Mouse (Mus musculus): Measurements from ENCODE around the gene Arl16.
A peak's percentile ranks its signal among the peaks of the same experiment; 100 is the strongest.

Gene Arl16

DNA sequence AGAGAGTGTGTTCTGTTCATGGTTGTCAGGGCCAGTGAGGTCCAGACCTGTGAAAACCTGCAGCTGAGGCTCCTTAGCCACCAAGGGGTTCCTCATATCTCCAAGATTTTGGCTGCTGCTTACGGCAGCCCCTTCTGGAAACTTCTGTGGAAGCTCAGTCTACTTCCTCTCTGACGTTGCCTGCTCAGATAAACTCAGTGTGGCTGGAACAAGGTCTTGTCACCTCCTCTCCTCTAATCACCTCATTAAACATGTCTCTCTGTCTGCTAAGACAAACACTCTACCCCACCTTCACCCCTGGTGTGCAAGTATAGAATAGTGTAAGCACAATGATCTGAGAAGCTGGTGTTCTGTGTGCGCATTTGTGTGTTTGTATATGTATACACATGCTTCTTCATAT lies 21.9 kb downstream of the Arl16 start:
- no peak for DNase-seq (ENCODE audit: low read depth)

DNA sequence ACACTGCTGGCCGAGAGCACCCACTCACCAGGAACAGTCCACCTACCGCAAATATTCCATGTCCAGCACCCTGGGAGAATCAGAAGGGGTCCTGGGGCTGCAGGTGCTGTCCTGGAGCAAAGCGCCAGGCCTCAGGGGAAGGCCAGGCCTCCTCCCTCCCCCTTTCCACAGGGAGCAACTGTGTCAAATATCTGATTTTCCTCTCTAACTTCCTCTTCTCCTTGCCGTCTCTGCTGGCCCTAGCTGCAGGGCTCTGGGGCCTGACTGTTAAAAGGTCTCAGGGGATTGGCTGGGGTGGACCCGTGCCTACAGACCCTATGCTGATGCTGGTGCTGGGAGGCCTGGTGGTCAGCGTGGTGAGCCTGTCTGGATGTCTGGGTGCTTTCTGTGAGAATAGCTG lies 23.3 kb downstream of the Arl16 start:
- DNase-seq (ENCODE audit: low read depth), result no peak

DNA sequence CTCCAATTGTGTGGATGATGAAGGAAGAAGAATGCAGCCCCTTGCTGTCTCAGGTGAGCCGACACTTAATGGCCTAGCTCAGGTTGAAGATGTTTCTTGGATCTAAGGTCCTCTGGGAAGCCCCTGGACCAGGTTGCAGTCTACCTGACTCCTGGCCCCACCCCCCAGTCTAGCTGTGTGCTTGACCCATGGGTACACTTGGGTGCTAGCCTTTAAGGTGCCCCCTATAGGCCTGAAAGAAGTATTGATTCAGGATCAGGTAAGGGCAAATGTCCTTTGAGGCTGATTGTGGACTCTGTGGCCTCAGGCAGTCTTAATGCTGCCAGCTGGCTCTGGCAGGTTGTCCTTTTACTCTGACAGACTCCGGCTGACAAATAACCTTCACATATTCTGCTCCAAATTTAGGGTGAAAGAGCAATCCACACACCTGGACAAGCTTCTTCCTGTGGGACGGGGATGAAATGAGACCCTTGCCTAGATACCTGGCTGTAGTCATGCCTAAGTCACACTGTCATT lies 24.6 kb downstream of the Arl16 start:
- no peak for DNase-seq (ENCODE audit: low read depth)

DNA sequence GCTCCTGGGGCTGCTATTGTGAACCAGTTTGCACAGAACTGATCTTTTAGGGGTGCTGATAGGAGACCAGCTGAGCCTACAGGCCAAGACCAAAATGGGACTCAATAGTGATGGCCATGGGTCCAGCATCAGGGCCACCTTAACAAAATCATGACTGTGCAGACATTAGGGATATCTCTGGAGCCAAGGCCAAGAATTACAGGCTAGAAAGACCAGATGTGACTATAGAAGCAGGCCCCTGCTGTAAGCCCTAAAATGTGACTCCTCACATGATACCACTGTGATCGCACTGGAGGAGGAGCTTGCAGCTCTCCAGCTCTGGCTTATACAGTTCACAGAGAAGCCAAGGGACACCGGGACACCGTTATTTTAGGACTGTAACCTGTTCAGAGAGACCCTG lies 25.1 kb downstream of the Arl16 start, which contains the start of gene Tspan10:
TSS of gene Tspan10 (plus strand) at position 301 of the 400 bp plus-strand sequence.
- DNase-seq (ENCODE audit: low read depth), result no peak

DNA sequence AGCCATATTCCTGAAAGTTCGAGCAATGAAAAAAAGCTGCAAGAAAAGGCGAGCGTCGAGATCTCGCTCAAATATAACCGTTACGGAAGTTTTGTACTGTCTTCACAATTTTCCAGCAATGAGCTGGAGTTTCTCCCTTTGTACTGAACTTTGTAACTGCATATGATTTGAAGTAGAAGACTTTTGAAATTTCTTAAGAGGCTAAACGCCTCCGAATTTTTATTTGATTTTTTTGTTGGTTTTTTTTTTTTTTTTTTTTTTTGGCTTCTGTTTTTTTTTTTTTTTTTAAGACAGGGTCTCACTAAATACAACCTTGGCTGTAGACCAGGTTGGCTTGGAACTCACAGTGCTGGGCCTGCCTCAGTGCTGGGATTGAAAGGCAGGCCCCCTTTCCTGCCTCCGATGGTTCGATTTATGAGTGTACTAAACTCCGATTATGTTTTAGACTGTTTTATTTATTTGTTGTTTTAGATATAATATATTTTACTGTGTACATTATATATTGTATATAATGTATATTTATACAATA lies 29.5 kb downstream of the Arl16 start:
- no peak for DNase-seq (ENCODE audit: low read depth)

DNA sequence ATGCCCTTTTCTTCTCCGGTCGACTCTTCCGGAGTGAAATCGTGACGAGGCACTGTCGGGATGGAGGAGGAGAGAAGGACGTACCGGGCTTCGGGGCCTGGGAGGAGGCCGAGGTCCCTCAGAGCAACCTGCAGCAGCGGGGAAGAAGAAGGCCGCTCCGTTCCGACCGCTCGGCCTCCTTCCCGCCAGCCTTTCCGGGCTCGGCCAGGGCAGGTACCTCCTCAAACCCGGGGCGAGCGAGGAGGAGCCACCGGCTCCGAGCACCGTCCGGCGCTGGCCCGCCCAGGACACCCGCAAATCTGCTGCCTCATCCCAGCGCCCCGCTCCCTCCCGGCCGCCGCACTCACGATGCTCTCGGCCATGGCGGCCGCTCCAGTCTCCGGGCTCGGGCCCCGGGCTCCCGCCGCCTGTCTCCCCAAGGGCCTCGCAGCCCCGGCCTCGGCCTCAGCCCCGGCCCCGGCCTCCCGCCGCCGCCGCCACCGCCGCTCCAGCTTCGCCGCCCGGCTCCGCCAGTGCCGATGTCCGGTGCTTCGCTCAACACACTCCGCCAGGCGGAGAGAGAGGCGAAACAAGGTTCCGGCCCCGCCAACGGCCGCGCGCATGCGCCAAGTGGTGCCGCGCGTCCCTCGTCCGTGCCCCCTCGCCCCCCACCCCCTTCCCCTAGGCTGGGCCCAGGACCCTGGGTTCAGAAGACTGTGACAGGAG lies 30.1 kb downstream of the Arl16 start, which contains the start of gene Nploc4:
TSS of gene Nploc4 (minus strand) at position 557 of the 705 bp plus-strand sequence.
- peak; percentile 74 for DNase-seq (ENCODE audit: low read depth)

DNA sequence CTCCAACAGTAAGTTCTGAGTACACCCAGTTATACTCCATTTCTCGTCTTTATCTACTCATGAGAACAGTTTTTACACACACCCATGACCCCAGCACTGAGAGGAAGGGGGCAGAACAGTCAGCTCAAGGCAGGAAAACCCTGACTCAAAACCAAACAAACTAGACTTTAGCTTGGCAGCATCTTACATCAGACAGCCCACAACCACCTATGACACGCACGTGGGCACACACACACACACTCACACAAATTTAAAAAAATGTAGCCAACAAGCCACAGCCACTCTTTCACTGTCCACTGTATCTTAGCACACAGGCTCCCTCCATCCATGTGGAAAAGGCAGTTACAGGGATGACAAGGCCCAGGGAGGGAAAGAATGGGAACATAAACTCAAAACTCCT lies 40.7 kb downstream of the Arl16 start:
- DNase-seq (ENCODE audit: low read depth), result no peak

DNA sequence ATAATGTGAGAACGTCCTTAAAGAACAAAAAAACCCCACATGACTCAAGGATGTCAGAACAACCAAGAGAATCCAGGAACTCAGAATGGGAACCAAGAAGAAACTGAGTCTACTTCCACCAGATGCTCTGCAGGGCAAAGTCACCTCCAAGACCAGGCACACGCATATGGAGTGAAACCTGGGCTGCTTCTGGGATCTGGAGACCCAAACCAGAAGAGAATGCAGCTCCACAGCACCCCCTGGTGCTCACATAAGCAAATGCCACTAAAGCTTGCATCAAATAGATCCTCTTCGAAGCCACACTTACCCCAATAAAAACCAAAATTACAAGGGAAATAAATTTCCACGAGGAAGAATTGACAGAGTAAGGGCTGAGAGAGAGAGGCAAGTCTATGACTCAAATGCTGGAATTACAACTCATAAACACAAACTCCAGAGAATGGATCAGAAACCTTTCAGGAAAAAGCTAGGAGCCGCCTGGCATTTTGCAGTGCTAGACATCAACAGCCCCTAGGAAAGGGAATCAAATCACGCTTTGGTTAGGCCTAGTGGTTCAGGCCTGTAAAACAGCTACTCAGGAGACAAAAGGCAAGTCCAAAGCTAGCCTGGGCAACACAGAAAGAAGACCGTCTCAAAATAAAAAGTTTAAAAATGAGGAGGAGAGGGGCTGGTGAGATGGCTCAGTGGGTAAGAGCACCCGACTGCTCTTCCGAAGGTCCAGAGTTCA lies 43.7 kb downstream of the Arl16 start:
- DNase-seq (ENCODE audit: low read depth), result peak; percentile 58

DNA sequence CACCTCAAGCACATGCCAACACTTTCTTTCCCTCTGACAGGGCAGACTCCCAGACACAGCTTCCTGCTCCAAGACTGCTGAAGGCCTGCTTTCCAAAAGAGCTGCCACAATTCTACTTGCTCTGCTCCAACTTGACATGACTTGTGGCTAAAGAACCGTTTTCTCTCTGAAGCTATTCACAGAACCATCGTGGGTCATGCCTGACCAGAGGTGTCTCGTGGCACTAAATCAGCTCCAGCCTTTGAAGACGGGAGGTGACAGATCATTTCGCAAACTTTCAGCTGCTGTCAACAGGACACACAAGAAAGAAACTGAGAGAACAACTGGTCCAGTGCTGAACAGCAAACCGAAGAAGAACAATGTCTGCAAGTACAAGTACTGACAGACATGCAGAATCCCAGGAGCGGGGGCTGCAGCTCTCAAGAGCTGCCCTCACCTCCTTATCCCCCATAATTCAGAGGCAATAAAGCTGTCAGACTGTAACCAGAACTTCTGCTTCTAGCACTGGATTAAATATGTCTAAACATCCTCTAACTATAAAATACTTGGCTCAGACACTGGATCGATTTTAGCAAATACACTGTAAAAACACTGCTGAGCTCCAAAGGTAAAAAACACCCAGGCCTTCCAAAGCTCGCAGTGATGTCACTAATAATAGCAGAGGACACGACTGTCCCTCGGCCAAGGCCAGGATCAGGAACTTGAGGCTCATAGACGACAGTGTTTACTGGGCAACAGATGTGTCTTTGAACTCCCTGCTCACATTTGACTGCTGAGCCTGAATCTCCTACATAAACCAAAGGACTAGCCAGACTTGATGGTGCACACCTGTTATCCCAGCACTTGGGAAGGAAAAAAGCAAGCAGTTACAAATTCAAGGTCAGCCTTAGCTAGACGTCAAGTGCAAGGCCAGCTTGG lies 44.5 kb downstream of the Arl16 start:
- DNase-seq (ENCODE audit: low read depth), result no peak

DNA sequence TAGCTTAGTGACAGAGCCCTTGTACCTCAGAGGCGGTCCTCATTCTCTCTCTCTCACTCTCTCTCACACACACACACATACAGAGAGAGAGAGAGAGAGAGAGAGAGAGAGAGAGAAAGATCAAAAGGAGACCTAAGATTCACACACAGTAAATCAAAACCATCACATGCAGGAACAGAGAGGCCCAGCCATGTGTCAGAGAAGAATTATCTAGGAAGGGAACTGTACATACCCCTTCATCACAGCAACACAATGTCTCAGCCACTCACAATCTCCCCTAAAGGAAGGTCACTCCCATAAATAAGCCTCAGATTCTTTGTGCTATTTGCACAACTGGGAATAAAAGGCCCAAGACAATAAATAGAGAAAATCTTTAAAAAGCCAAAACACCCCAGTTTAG lies 48.8 kb downstream of the Arl16 start:
- no peak for DNase-seq (ENCODE audit: low read depth)

DNA sequence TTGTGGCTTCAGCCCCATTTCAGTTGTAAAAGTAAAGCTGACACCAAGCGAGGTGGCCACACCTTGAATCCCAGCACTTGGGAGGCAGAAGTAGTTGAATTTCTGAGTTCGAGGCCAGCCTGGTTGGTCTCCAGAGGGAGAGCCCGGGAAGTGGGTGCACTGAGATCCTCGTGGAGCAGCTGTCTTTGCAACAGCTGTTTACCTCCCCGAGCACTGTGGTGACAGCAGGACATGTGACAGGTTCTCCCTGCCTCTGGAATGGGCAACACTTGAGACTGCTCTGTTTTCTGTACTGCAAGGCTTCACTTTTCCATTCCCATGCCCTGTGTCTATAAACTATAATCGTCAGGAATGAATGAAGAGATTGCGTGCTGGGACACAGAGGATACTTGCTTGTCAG lies 49.6 kb downstream of the Arl16 start:
- no peak for DNase-seq (ENCODE audit: low read depth)

All from c-Kit-positive CD71-positive TER-119-negative erythroid progenitor cells, embryonic 14.5 days (primary cell).